Mouse (Mus musculus): ENCODE measurements at regions not wholly inside any gene's neighbourhood (a gene's known extent, or its start where the extent isn't known, plus 50 kb on each side); places are given as distances from the start of the nearest gene placed in this dataset.

DNA sequence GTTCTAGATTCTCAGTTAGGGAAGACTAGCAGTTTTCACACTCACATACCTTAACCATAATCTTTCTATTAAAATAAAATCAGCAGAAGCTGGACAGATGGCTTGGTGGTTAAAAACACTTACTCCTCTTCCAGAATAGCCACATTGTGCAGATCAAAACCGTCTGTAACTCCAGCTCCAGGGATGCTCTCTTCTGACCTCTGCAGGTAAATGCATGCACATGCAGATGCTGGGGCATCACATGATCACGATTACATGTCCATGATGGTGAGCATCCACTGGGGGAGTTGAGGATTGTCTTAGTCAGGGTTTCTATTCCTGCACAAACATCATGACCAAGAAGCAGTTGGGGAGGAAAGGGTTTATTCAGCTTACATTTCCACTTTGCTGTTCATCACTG is 184.8 kb upstream of the Srrm4 start:
- no peak for DNase-seq (ENCODE audit: low spot score in 2 of 2)

DNA sequence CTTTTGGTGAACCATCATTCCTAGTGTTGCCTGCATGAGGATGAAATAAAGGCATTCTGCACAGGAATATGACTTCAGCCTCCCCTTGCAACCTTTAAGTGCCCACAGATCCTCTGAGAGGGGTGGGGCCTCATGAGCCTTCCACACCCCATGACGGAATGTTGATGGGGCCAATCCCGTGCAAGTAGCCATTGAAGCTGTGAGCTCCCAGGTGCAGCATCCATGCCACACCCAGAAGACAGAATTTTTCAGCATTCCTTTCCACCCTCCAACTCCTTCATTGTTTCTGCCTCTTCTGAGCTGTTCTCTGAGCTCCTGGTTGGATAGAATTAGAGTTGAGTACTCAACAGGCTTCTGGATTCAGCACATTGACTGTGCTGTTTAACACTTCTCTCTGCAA is 174.6 kb upstream of the Srrm4 start:
- DNase-seq (ENCODE audit: low spot score in 2 of 2): no peak

DNA sequence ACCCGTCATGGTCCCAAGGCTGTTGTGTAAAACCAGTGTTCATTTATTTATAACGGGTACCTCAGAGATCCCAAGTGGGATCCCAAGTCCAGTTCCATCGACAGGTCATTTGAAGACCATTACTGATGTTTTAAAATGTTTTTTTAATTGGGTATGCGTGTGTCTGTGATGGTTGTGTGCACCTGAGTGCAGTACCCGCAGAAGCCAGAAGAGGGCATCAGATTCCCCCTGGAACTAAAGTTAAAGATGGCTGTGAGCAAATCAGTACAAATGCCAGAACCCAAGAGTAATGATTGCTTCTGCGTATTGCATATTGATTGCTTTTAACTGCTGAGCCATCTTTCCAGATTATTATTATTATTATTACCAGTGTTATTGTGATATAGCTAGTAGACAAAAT is 169.7 kb upstream of the Srrm4 start:
- no peak for DNase-seq (ENCODE audit: low spot score in 2 of 2)

DNA sequence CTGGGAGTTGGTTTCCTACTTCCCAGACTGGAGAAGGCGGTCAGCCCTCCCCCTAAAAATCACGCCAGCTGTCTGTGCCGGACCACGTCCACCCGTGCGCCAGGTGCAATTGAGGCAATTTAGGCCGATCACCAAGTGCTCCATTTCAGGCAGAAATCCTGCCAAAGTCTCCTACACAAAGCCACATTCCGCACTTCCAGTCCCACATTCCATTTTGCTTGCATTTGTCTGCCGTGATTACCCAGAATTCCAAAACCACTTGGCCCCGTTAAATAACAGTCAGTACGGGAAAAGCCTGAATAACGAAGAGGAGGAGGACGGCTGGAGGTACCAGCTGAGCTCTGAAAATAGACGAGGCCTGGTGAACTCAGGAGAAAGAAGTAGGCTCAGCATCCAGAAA is 167.1 kb upstream of the Srrm4 start:
- DNase-seq (ENCODE audit: low spot score in 2 of 2): peak; percentile 20 to 44

DNA sequence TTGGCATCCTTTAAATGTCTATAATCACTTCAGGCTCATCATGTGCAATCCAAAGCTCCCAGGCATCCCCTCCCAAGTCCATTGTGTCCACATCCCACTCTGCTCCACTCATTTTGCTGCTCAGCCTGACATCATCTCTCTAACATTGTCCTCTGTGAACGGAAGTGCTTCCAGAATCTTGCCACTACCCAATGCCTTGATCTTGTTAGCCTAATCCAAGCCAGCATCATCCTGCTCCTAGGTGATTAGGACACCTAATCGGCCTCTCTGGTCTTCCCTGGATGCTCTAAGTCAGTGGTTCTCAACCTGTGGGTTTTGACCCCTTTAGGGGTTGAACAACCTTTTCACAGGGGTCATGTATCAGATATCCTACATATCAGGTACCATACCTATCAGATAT is 161.3 kb upstream of the Srrm4 start:
- DNase-seq (ENCODE audit: low spot score in 2 of 2): no peak

DNA sequence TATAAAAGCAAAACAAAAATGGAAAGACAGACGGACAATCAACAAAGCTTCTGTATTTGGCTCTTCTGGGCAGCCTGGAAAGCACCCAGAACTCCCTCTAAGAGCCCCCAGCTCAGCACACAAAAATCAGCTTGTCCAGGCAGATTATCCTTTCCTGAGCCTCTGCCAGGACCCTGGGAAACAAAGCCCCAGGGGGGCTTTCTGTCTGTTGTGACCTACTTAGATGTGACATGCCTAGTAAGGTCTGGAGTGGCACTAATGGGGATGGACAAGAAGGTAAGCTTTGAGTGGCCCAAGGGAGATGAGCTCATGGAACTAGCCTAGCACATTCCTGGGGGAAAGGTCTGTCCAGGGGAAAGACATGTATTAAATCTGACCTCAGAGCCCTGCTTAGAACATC is 160.5 kb upstream of the Srrm4 start:
- no peak for DNase-seq (ENCODE audit: low spot score in 2 of 2)

DNA sequence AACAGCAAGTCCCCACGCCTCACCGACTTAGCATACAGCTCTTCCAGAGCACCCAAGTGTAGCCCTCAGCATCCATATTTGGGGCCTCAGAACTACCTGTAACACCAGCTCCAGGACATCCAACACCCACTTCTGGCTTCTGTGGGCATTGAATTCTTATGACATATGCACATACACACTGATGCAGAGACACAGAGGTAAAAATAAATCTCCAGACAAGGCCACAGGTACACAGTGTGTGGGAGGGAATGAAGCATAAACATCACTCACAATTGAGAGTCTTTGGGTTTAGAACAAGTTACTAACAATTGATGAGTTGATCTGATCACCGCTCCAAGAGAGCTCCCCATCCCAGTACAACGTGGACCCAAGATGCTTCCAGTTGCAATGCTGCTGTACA is 154.2 kb upstream of the Srrm4 start:
- no peak for DNase-seq (ENCODE audit: low spot score in 2 of 2)

DNA sequence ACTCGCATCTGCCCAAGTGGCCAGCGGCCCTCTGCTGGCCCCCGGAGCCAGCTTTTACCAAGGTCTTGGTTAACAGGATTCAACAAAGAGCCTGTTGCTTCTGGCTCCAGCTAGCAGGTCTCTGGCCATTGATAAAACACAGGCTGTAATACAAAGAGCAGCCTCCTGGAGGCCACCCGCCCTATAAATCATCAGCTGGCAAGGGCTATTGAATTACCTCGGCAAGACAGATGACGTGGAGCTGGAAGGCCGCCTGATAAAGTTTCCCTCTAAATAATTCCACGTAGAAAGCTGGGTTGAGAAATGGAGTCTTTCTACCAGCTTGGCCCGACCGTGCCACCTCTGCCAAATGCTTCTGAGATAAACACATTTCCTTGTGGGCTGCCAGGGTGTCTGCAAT is 152.8 kb upstream of the Srrm4 start:
- DNase-seq (ENCODE audit: low spot score in 2 of 2): no peak

DNA sequence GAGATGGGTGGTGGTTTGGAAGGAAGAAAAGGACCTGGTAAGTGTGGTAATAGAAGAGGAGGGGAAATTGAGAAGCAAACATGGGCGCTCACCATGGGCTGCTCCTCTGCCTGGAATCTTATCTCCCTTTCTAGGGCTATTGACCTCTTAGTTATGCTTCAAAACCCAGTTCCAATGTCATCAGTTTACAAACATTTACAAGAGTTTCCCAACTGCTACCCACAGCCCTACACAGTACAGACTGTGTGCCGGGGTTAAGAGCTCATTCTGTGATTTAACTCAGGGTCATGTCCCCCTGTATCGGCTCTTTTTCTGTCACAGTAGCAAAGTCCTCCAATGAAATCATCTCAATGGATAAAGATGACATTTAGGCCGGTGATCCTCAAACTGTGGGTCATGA is 144.0 kb upstream of the Srrm4 start:
- DNase-seq (ENCODE audit: low spot score in 2 of 2): no peak

DNA sequence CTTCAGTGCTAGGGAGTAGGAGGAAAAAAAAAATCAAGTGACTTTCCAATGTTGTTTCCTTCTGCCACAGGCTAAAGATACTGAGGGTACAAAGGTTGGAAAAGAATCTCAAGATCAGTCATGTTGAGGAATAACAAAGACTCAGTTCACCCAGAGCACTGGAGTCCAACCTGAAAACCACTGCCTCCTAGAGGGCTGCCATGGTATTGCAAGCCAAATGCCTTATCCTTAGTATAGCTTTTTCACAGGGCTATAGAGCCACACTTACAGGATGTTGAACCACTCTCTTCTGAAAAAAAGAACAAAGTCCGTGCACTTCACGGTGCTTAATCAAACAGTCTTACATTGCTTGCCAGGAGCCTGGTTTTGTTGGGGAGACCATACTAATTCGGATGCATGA is 139.9 kb upstream of the Srrm4 start:
- no peak for DNase-seq (ENCODE audit: low spot score in 2 of 2)

DNA sequence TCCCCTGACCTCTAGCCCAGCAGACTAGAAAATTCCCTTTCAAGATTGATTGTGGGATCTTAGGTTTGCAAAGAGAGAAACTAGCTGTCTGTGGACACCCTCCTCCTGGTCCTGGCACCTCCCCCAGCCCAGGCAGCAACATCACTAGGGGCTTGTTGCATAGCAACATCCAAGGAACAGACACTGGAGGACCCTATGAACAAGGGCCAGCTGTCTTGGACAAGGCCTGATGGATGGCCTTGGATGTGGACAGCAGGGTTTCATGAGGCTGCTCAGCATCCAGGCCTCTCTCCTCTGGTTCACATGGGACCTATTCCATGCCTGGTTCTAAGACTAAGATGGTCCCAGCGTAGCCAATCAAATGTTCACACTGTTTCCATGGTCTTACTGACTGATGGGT is 127.6 kb upstream of the Srrm4 start:
- DNase-seq (ENCODE audit: low spot score in 2 of 2): no peak

DNA sequence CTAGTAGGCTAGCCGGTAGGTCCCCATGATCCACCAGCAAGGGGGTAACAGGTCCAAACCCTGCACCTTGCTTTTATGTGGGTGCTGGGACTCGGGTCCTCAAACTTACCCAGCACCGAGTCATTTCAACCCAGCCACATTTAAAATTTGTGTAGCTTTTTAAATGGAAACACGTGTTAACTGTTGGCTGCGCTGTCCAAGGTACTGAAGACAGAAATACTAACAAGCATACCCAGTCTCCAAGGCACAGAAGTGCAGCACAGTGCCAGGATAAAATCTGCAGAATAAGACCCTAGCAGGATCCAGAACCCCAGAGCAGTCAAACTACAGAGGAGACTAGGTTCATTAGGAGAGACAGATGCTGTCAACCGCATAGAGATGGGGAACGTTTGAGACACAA is 122.6 kb upstream of the Srrm4 start:
- DNase-seq (ENCODE audit: low spot score in 2 of 2): no peak

DNA sequence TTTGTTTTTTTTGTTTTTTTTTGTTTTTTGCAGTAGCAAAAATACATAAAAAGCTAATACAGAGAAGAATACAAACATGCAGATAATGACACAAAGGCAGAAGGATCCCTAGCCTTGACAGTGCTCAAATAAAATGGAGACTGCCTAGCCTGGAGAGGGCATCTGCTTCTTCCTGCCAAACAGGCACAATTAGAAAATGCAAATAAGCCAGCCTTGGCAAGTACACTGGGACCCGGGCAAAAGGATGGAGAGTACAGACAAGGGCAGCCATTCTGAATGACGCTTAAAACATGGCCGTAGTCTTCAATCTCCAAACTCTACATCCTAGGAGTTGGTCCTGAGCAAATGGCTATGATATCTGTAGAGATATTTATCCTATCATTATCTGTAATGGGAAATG is 120.4 kb upstream of the Srrm4 start:
- DNase-seq (ENCODE audit: low spot score in 2 of 2): no peak

DNA sequence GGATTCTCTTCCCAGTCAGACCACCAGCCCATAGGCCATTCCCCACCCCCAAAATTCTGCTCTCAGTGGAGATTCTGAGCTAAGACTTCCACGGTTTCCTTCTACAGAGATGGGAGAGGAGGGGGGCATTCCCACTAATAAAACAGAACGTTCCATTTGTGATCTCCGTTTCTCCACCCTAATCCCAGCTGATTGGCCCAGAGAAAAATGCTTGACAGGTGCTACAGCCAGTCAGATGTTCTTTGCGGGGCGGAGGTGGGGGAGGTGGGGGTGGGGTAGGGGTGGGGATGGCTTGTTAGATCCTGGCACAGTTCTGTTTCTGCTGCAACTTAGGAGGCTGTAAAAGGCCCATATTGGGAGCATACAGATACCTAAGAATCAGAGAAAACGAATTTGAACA is 116.9 kb upstream of the Srrm4 start:
- DNase-seq (ENCODE audit: low spot score in 2 of 2): no peak

DNA sequence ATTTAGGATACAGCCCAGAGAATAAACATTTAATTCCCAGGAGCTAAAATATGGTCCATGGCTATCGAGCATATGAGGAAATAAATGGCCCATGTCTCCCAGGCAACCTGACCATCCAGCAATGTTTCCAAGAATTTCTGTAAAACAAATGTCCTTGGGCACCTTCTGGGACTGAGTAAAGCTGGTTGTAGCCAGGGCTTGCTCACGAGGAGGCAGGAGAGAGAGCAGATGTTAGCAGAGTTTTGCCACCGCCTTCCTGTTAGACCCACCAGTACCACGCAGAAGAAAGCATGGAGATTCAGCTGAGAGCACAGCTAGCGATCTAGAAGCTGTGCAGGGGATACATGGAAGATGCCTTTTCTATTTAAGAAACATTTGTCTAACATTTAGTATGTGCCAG is 70.8 kb upstream of the Srrm4 start:
- DNase-seq (ENCODE audit: low spot score in 2 of 2): peak in 1 of 2 experiments; percentile 3

DNA sequence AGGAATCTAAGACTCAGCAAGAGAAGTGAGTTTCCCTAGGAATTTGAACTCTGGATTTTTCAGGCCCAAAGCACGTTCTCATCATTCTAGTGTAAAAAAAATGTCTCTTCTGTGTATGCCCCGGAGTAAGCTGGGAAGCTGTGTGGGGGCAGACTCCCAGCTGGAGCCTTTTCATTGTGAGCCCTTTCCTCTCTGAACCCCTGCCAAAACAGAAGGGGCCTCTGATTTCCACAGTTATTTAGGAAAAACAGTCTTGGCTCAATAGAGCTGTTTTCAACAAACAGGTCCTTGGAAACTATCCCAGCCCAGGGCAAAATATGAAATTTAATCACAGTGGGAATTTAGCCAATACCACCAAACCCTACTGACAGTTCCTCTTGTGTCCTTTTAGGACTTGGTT is 70.2 kb upstream of the Srrm4 start:
- DNase-seq (ENCODE audit: low spot score in 2 of 2): no peak

DNA sequence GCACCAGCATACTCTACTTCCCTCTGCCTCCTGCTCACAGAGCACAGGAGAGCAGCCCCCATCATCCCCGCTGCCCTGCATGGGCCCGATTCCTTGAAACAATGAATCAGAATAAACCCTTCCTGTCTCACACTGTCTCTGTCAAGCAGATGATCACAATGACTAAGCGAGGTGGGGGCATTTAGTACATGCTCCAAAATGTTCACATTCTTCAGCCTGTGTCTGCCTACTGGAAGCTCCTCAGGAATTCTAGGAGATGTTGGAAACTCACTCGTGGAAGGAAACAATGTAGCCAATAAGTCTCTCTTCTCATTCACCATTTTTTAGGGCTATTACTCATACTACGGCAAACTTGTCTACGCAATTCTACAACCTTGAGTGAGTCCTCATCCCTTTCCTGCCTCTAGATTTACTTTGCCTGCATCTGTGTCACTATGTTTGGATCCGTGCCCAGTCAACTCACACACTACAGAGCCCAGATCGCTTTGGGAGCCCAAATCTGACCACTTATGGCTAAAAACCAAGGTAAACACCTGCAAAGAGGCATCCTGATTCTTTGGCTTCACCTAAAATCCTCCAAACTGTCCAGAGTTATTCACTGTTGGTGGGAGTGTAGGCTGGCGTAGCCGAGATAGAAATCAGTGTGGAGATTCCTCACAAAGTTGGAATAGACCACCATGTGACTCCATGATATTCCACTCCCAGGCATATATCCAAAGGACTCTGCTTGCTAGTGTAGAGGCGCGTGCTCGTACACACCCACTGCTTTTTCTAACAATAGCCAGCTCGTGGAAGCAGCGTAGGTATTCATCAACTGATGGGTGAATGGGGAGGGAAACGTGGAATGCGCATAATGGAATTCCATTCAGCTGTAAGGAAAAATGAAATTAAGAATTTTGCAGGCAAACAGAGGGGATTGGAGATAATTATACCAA is 63.1 kb upstream of the Srrm4 start:
- peak; percentile 8 to 49 for DNase-seq (ENCODE audit: low spot score in 2 of 2)
